Mouse (Mus musculus) bone marrow macrophage, adult 2 months (primary cell): Measurements from ENCODE around the gene Snapin.

Experiments used
- CTCF ChIP-seq: IDR thresholded peaks from 2 replicates; pipeline ENCODE4 v1.5.1; 2012; ENCODE audit warnings: low read depth, mild to moderate bottlenecking, low read length, moderate library complexity
- POLR2A ChIP-seq: IDR thresholded peaks from 2 replicates; pipeline ENCODE4 v1.6.1; 2012; ENCODE audit warnings: mild to moderate bottlenecking, low read depth, low read length, borderline replicate concordance

- TF ChIP-seq POLR2A (no peak), CTCF (no peak)
Measured at GRCm38 (mm10) chr3:90495850-90496525, 5.2 kb upstream of the Snapin start.
